Mouse (Mus musculus) embryonic stem cell, embryonic (primary cell): ENCODE measurements around the gene Il21.

ENCODE experiments used
- CTCF ChIA-PET, 4 experiments: fragments of 300-600 bp in 2 of 4; fragments of 350-600 bp in 2 of 4; sonication (Branson Sonifier 250); formaldehyde crosslinking; loops; one replicate each; lab custom pipeline; 2022; ENCODE audit warnings: inconsistent platforms in 2 of 4; lab: Charles Lee
- POLR2A ChIA-PET, 4 experiments: fragments of 300-600 bp in 2 of 4; fragments of 350-600 bp in 2 of 4; sonication (Branson Sonifier 250); formaldehyde crosslinking; loops; one replicate each; lab custom pipeline; 2022; ENCODE audit warnings: antibody characterized with exemption in 4 of 4, inconsistent platforms in 1 of 4; lab: Charles Lee

Il21 gene

GRCm38 (mm10) chr3:37232586-37233222 is at the start of gene Il21:
Il21 (minus strand) TSS chr3:37232636.
- CTCF ChIA-PET = no interaction called here

GRCm38 (mm10) chr3:37280871-37281270 is 48.4 kb upstream of the Il21 start:
- CTCF ChIA-PET = interaction anchor here in 1 of 4 experiments (1.6 kb wide), 1 partner anchor 10 kb away, joined by 4 read pairs; no protein-coding TSS in a partner anchor
- POLR2A ChIA-PET = no interaction called here

More at GRCm38 (mm10) chr3:37232586-37233222, at the start of gene Il21:
- POLR2A ChIA-PET = interaction anchor here in 1 of 4 experiments (2.1 kb wide), 1 partner anchor 13 kb away, joined by 5 read pairs; no protein-coding TSS in a partner anchor

GRCm38 (mm10) chr3:37280221-37280620 is 47.8 kb upstream of the Il21 start:
- POLR2A ChIA-PET = no interaction called here

GRCm38 (mm10) chr3:37274661-37275060 is 42.2 kb upstream of the Il21 start:
- ChIA-PET CTCF (no interaction called here), POLR2A (no interaction called here)

More at GRCm38 (mm10) chr3:37280221-37280620, 47.8 kb upstream of the Il21 start:
- CTCF ChIA-PET = interaction anchor here in 1 of 4 experiments (1.6 kb wide), 1 partner anchor 9 kb away, joined by 4 read pairs; no protein-coding TSS in a partner anchor

GRCm38 (mm10) chr3:37273092-37273491 is 40.7 kb upstream of the Il21 start:
- ChIA-PET CTCF (no interaction called here), POLR2A (no interaction called here)

GRCm38 (mm10) chr3:37271209-37271608 is 38.8 kb upstream of the Il21 start:
- POLR2A ChIA-PET = no interaction called here
- CTCF ChIA-PET = interaction anchor here in 2 of 4 experiments (0.5 to 1.5 kb wide), 5 partner anchors 9 to 143 kb away, joined by 3 to 4 read pairs (median 3); no protein-coding TSS in a partner anchor

- ChIA-PET POLR2A (no interaction called here), CTCF (interaction anchor here in 2 of 4 experiments (0.6 to 1.2 kb wide), 3 partner anchors 51 to 66 kb away, joined by 3 to 10 read pairs (median 3); no protein-coding TSS in a partner anchor)
These were observed 37.5 kb upstream of the Il21 start for GRCm38 (mm10) chr3:37269926-37270325.

GRCm38 (mm10) chr3:37268338-37268737 is 35.9 kb upstream of the Il21 start:
- POLR2A ChIA-PET = interaction anchor here in 1 of 4 experiments (0.6 kb wide), 1 partner anchor 646 kb away, joined by 3 read pairs; no protein-coding TSS in a partner anchor

GRCm38 (mm10) chr3:37259331-37259999 is 27.0 kb upstream of the Il21 start:
- ChIA-PET CTCF (no interaction called here), POLR2A (no interaction called here)

More at GRCm38 (mm10) chr3:37268338-37268737, 35.9 kb upstream of the Il21 start:
- CTCF ChIA-PET = no interaction called here

- POLR2A ChIA-PET = no interaction called here
These were observed 25.3 kb upstream of the Il21 start for GRCm38 (mm10) chr3:37257776-37258175.

GRCm38 (mm10) chr3:37250967-37251366 is 18.5 kb upstream of the Il21 start:
- CTCF ChIA-PET = interaction anchor here in 1 of 4 experiments (0.7 kb wide), 1 partner anchor 657 kb away, joined by 5 read pairs; no protein-coding TSS in a partner anchor
- POLR2A ChIA-PET = no interaction called here

More at GRCm38 (mm10) chr3:37257776-37258175, 25.3 kb upstream of the Il21 start:
- CTCF ChIA-PET = no interaction called here

GRCm38 (mm10) chr3:37235025-37235424 is 2.6 kb upstream of the Il21 start:
- CTCF ChIA-PET = no interaction called here

GRCm38 (mm10) chr3:37231153-37231552 is 1.3 kb downstream of the Il21 start:
- ChIA-PET CTCF (interaction anchor here in 1 of 4 experiments (1.2 kb wide), 1 partner anchor 27 kb away, joined by 3 read pairs; no protein-coding TSS in a partner anchor), POLR2A (interaction anchor here in 1 of 4 experiments (2.1 kb wide), 1 partner anchor 11 kb away, joined by 5 read pairs; no protein-coding TSS in a partner anchor)

More at GRCm38 (mm10) chr3:37235025-37235424, 2.6 kb upstream of the Il21 start:
- POLR2A ChIA-PET = no interaction called here

- POLR2A ChIA-PET = interaction anchor here in 1 of 4 experiments (0.8 kb wide), 1 partner anchor 664 kb away, joined by 5 read pairs; no protein-coding TSS in a partner anchor
- CTCF ChIA-PET = interaction anchor here in 1 of 4 experiments (1.1 kb wide), 1 partner anchor 10 kb away, joined by 3 read pairs; no protein-coding TSS in a partner anchor
These were observed 3.2 kb downstream of the Il21 start for GRCm38 (mm10) chr3:37229082-37229829.

GRCm38 (mm10) chr3:37225124-37225523 is 7.3 kb downstream of the Il21 start:
- POLR2A ChIA-PET = no interaction called here
- CTCF ChIA-PET = no interaction called here

GRCm38 (mm10) chr3:37219071-37219470 is 13.4 kb downstream of the Il21 start:
- CTCF ChIA-PET = interaction anchor here (0.6 to 2.6 kb wide), 14 partner anchors 9 to 559 kb away, joined by 3 to 10 read pairs (median 4); no protein-coding TSS in a partner anchor
- POLR2A ChIA-PET = interaction anchor here in 2 of 4 experiments (0.7 kb wide), 2 partner anchors 9 to 84 kb away, joined by 3 to 4 read pairs; no protein-coding TSS in a partner anchor

GRCm38 (mm10) chr3:37205226-37205800 is 27.1 kb downstream of the Il21 start:
- POLR2A ChIA-PET = interaction anchor here in 1 of 4 experiments (0.8 kb wide), 2 partner anchors 16 to 107 kb away, joined by 3 read pairs; partner anchors contain the start of gene Bbs12
- CTCF ChIA-PET = interaction anchor here in 1 of 4 experiments (1.8 kb wide), 1 partner anchor 14 kb away, joined by 5 read pairs; no protein-coding TSS in a partner anchor

GRCm38 (mm10) chr3:37204556-37204955 is 27.9 kb downstream of the Il21 start:
- POLR2A ChIA-PET = interaction anchor here in 2 of 4 experiments (0.6 to 1.5 kb wide), 5 partner anchors 11 to 632 kb away, joined by 3 to 6 read pairs (median 3); partner anchors contain the start of genes Ccna2 (in 1 of the 2), Nudt6 (in 1 of the 2) and Spata5 (in 1 of the 2)
- CTCF ChIA-PET = interaction anchor here (0.5 to 2.3 kb wide), 72 partner anchors 8 to 1046 kb away, joined by 3 to 16 read pairs (median 4); partner anchors contain the start of genes Trpc3 (in 2 of the 4) and Adad1 (in 1 of the 4)
